Mouse (Mus musculus) cerebellum, adult 18-20 months (tissue): ENCODE measurements around the gene Mid1.
"Not testable (repeated sequence)": the region's sequence is repeated elsewhere in the genome, so short reads cannot be mapped to it uniquely, and the experiment has no call there.

ENCODE experiments used
- DNase-seq, 2 experiments: peaks; one replicate each; pipeline ENCODE4 v3.0.0; 2021

The Mid1 gene

GRCm38 (mm10) chrX:169988571-169989218 is 303.7 kb downstream of the Mid1 start:
- peak; percentile 53 to 77 for DNase-seq

DNA sequence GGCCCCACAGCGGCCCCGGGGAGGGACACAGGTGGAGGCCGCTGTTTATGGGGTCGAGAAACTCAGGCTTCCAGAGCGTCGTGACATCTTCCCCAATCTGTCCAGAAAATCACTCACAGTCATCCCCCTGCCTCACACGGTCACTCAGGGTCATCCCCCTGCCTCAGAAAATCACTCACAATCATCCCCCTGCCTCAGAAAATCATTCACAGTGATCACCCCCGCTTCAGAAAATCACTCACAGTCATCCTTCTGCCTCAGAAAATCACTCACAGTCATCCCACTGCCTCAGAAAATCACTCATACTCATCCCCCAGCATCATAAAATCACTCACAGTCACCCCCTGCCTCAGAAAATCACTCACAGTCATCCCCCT is 304.2 kb downstream of the Mid1 start:
- DNase-seq = not testable (repeated sequence)

- DNase-seq = peak; percentile 62 to 92
These were observed 305.0 kb downstream of the Mid1 start for GRCm38 (mm10) chrX:169989691-169990631.

- DNase-seq = peak; percentile 73 to 88
These were observed 306.3 kb downstream of the Mid1 start for GRCm38 (mm10) chrX:169991128-169991873.

DNA sequence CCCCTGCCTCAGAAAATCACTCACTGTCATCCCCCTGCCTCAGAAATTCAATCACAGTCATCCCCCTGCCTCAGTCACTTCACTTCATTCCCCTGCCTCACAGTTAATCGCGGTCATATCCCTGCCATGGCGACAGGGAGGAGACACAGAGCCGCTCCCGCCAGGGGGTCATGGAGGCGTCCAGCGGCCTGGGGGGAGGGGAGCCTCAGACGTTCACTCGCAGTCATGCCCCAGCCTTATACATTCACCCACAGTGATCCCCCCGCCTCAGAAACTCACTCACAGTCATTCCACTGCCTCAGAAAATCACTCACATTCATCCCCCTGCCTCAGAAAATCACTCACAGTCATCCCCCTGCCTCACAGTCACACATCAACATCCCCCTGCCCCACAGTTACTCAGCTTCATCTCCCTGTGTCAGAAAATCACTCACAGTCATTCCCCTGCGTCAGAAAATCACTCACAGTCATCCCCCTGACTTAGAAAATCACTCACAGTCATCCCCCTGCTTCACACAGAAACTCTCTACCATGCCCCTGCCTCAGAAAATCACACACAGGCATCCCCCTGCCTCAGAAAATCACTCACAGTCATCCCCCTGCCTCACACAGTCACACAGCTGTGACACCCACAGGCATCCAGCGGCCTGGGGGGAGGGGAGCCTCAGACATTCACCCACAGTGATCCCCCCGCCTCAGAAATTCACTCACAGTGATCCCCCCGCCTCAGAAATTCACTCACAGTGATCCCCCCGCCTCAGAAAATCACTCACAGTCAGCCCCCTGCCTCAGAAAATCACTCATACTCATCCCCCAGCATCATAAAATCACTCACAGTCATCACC is 307.3 kb downstream of the Mid1 start:
- DNase-seq = peak; percentile 36 to 37

DNA sequence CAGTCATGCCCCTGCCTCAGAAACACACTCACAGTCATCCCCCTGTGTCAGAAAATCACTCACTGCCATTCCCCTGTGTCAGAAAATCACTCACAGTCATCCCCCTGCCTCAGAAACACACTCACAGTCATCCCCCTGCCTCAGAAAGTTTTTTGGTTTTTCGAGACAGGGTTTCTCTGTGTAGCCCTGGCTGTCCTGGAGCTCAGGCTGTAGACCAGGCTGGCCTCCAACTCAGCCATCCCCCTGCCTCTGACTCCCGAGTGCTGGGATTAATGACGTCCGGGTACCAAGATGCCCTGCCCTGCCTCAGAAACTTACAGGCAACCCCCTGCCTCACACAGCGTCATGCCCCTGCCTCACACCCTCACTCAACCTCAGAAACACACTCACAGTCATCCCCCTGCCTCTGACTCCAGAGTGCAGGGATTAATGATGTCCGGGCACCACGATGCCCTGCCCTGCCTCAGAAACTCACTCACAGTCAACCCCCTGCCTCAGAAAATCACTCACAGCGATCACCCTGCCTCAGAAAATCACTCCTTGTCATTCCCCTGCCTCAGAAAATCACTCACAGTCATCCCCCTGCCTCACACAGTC is 308.1 kb downstream of the Mid1 start:
- DNase-seq = peak; percentile 39 to 43

DNA sequence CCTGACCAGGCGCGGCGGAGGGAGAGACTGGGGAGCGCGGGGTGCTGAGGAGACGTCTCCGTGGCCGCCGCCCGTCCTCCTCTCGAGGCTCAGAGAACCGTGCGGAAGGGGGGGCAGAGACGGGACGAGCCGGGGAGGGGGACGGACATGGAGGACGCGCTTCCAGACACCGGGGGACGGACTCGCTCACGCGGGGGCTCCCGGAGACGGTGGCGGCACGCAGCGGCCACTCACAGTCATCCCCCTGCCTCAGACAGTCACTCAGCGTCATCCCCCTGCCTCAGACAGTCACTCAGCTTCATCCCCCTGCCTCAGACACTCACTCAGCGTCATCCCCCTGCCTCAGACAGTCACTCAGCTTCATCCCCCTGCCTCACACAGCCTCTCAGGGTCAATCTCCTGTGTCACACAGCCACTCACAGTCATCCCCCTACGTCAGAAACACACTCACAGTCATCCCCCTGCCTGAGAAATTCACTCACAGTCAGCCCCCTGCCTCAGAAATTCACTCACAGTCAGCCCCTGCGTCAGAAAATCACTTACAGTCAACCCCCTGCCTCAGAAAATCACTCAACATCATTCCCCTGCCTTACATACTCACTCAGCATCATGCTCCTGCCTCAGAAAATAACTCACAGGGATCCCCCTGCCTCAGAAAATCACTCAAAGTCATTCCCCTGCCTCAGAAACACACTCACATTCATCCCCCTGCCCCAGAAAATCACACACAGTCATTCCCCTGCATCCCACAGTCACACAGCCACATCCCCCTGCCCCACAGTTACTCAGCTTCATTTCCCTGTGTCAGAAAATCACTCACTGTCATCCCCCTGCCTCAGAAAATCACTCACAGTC is 309.2 kb downstream of the Mid1 start:
- DNase-seq = peak; percentile 58 to 70

GRCm38 (mm10) chrX:169994866-169995711 is 310.1 kb downstream of the Mid1 start:
- peak in 1 of 2 experiments; percentile 8 for DNase-seq

DNA sequence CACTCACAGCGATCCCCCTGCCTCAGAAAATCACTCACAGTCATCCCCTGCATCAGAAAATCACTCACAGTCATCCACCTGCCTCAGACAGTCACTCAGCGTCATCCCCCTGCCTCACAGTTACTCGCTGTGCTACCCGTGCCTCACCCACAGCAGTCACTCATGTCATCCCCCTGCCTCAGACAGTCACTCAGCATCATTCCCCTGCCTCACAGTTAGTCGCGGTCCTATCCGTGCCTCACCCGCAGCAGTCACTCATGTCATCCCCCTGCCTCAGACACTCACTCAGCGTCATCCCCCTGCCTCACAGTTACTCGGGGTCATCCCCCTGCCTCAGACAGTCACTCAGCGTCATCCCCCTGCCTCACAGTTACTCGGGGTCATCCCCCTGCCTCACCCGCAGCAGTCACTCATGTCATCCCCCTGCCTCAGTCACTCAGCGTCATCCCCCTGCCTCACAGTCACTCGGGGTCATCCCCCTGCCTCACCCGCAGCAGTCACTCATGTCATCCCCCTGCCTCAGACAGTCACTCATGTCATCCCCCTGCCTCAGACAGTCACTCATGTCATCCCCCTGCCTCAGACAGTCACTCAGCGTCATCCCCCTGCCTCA is 311.0 kb downstream of the Mid1 start:
- DNase-seq = peak in 1 of 2 experiments; percentile 21

DNA sequence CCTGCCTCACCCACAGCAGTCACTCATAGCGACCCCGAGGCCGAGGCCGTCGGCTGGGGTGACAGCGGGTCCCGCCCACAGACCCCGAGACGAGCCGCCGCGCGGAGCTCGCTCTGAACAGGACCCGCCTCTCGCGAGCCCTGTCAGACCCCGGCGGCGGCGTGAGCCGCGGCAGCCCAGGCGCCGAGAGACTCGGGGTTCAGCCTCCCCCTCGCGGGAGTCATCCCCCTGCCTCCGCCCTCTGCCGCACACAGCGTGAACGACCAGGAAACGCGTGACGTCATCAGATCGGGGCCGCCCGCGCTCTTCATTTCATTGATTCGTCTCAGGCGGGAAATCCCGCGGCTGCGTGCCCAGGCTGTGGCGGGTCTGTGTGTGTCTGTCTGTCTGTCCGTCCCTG is 311.9 kb downstream of the Mid1 start:
- DNase-seq = peak; percentile 79 to 86

- DNase-seq = peak in 1 of 2 experiments; percentile 73
These were observed 312.5 kb downstream of the Mid1 start for GRCm38 (mm10) chrX:169997456-169997853.

DNA sequence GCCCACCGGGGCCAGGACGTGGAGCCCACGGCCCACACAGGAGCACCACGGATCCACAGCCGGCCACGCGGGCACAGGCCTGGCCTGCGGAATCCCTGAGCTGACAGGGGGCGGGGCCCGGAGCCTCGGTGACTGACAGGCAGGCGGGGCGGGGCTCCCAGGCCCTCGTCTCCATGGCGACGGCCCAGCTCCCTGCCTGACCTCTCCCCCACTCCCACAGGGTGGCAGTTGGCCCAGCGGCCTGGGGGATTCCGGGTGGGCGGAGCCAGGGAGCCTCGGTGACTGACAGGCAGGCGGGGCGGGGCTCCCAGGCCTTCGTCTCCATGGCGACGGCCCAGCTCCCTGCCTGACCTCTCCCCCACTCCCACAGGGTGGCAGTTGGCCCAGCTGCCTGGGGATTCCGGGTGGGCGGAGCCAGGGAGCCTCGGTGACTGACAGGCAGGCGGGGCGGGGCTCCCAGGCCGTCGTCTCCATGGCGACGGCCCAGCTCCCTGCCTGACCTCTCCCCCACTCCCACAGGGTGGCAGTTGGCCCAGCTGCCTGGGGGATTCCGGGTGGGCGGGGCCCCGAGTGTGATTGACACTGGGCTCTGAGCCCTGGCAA is 313.0 kb downstream of the Mid1 start:
- peak; percentile 99 for DNase-seq

- DNase-seq = peak in 1 of 2 experiments; percentile 8
These were observed 313.7 kb downstream of the Mid1 start for GRCm38 (mm10) chrX:169998559-169999219.

DNA sequence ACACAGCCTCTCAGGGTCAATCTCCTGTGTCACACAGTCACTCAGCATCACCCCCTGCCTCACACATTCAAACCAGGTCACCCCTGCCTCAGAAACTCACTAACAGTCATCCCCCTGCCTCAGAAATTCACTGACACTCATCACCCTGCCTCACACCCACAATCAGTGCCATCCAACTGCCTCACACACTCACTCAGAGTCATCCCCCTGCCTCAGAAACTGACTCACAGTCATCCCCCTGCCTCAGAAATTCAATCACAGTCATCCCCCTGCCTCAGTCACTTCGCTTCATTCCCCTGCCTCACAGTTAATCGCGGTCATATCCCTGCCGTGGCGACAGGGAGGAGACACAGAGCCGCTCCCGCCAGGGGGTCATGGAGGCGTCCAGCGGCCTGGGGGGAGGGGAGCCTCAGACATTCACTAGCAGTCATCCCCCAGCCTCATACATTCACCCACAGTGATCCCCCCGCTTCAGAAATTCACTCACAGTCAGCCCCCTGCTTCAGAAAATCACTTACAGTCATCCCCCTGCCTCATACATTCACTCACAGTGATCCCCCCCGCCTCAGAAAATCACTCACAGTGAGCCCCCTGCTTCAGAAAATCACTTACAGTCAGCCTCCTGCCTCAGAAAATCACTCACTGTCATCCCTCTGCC is 314.4 kb downstream of the Mid1 start:
- DNase-seq = peak in 1 of 2 experiments; percentile 50

DNA sequence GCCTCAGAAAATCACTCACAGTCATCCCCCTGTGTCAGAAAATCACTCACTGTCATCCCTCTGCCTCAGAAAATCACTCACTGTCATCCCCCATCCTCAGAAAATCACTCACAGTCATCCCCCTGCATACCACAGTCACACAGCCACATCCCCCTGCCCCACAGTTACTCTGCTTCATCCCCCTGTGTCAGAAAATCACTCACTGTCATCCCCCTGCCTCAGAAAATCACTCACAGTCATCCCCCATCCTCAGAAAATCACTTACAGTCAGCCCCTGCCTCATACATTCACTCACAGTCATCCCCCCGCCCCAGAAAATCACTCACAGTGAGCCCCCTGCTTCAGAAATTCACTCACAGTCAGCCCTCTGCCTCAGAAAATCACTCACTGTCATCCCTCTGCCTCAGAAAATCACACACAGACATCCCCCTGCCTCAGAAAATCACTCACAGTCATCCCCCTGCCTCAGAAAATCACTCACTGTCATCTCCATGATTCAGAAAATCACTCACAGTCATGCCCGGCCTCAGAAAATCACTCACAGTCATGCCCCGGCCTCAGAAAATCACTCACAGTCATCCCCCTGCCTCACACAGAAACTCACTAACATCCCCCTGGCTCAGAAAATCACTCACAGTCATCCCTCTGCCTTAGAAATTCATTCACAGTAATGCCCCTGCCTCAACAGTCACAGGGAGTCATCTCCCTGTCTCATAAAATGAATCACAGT is 315.1 kb downstream of the Mid1 start:
- not testable (repeated sequence) for DNase-seq

DNA sequence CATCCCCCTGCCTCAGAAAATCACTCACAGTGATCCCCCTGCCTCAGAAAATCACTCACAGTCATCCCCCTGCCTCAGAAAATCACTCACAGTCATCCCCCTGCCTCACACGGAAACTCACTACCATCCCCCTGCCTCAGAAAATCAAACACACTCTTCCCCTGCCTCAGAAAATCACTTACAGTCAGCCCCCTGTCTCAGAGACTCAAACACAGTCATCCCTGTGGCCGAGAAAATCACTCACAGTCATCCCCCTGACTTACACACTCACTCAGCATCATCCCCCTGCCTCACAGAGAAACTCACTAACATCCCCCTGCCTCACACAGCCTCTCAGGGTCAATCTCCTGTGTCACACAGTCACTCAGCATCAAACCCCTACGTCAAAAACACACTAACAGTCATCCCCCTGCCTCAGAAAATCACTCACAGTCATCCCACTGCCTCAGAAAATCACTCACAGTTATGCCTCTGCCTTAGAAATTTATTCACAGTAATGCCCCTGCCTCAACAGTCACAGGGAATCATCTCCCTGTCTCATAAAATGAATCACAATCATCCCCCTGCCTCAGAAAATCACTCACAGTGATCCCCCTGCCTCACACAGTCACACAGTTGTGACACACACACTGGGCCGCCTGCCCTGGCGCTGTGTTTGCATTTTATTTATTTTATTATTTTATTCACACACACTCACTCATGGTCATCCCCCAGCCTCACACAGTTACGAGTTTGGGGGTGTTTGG is 315.8 kb downstream of the Mid1 start:
- DNase-seq = peak in 1 of 2 experiments; percentile 12
